ENCODE assay signal across 8 mouse cellular contexts in the genomic region with DNA sequence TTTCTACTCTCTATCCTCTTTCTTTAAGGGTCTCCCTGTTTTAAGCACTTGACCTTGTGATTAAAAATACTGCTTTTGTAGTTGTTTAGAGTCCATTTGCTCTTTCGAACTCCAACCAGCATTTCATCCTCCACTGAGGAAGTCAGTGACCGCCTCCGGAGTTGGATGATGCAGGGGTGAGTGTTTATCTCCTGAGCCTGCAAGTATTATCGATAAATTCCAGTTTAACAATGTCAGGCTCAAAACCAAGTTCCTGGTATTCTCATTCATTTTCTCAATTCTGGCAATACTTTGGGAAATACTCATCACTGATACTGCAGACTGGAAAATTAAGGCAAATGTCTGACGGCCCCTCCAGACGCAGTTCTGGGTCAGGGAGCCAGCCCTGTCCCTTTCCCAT. TPM values are rescaled to one million over a fixed set of nuclear protein-coding genes. Genes with fewer than 3 reads are reported as not detected.
DNase-seq lines count a peak whose midpoint lies in the region; ATAC-seq and TF ChIP-seq lines count a peak whose summit lies in the region.

No protein-coding gene starts in this region.

- H3K4me1 ChIP-seq in heart, embryonic 12.5 days (replicated peaks), result 0 out of 2 replicates have a peak, but pooled peaks cover 4% of the 10 kb centered on the region
- H3K4me1 ChIP-seq in ES-E14 (ENCODE audit: control insufficient read depth in 2 of 2, insufficient read depth in 2 of 2, low read length in 2 of 2, poor library complexity in 1 of 2), result peaks cover 4% of the 10 kb centered on the region in 2 experiments; a peak in 2 of 4 replicates
- no peaks in the 10 kb centered on the region for H3K4me1 ChIP-seq in forebrain, embryonic 15.5 days
- H3K4me1 ChIP-seq in liver, embryonic 15.5 days (replicated peaks), result peaks cover 15% of the 10 kb centered on the region

- in situ Hi-C loops in ES-E14 (cut with MboI; ENCODE audit: low sequenced_read_pairs in 2 of 2, unreplicated experiment in 2 of 2), result no loop called here

- 5% methylated on average over 6 of the region's 6 CpGs for WGBS in heart, embryonic 12.5 days
- 7% methylated on average over 6 of the region's 6 CpGs for WGBS in forebrain, embryonic 15.5 days
- 1% methylated on average over 6 of the region's 6 CpGs for WGBS in liver, embryonic 15.5 days (ENCODE audit: insufficient replicate concordance)

- no peaks in the 10 kb centered on the region for H3K9me3 ChIP-seq in heart, embryonic 12.5 days (replicated peaks)
- H3K9me3 ChIP-seq in ES-E14 (ENCODE audit: control insufficient read depth, insufficient read depth, low read depth, low read length), result no peaks in the 10 kb centered on the region
- no peaks in the 10 kb centered on the region for H3K9me3 ChIP-seq in forebrain, embryonic 15.5 days
- no peaks in the 10 kb centered on the region for H3K9me3 ChIP-seq in liver, embryonic 15.5 days (replicated peaks)

- H3K27ac ChIP-seq in heart, embryonic 12.5 days (ENCODE audit: poor library complexity, severe bottlenecking), result peak overlapping the region; percentile 58; the same call in 1 of the 2 replicates
- no peak overlapping the region for H3K27ac ChIP-seq in ES-E14 (ENCODE audit: insufficient read depth, low read depth, low read length, poor library complexity, severe bottlenecking)
- H3K27ac ChIP-seq in forebrain, embryonic 15.5 days (replicated peaks), result peak overlapping the region; percentile 56
- H3K27ac ChIP-seq in liver, embryonic 15.5 days (replicated peaks), result no peak overlapping the region

- peak overlapping the region; percentile 81 for H3K9ac ChIP-seq in heart, embryonic 12.5 days
- H3K9ac ChIP-seq in ES-E14 (ENCODE audit: insufficient read depth, low read depth, low read length, poor library complexity, severe bottlenecking), result peak overlapping the region; percentile 75
- H3K9ac ChIP-seq in forebrain, embryonic 15.5 days (replicated peaks), result peak overlapping the region; percentile 85
- H3K9ac ChIP-seq in liver, embryonic 15.5 days, result peak overlapping the region; percentile 52

- H3K4me3 ChIP-seq in heart, embryonic 12.5 days, result peak overlapping the region; percentile 72
- peak overlapping the region; percentile 77 to 84 for H3K4me3 ChIP-seq in ES-E14 (ENCODE audit: insufficient read depth in 1 of 2, low read depth in 1 of 2, low read length in 2 of 2, poor library complexity in 1 of 2, severe bottlenecking in 1 of 2)
- peak overlapping the region; percentile 83 for H3K4me3 ChIP-seq in forebrain, embryonic 15.5 days
- peak overlapping the region; percentile 65 for H3K4me3 ChIP-seq in liver, embryonic 15.5 days (replicated peaks)

- ATAC-seq in heart, embryonic 12.5 days (ENCODE audit: insufficient number of reproducible peaks, low FRiP score), result peak; percentile 35; the same call in 1 of the 2 replicates
- ATAC-seq in forebrain, embryonic 15.5 days (replicated peaks), result peak; percentile 33
- peak; percentile 46 for ATAC-seq in liver, embryonic 15.5 days (ENCODE audit: insufficient read depth)

- peak overlapping the region; percentile 66 for H3K4me2 ChIP-seq in heart, embryonic 12.5 days
- H3K4me2 ChIP-seq in forebrain, embryonic 15.5 days (replicated peaks), result peak overlapping the region; percentile 67
- H3K4me2 ChIP-seq in liver, embryonic 15.5 days, result peak overlapping the region; percentile 82

- no peaks in the 10 kb centered on the region for H3K27me3 ChIP-seq in heart, embryonic 12.5 days (replicated peaks)
- no peaks in the 10 kb centered on the region for H3K27me3 ChIP-seq in forebrain, embryonic 15.5 days
- 0 out of 2 replicates have a peak, but pooled peaks cover 5% of the 10 kb centered on the region for H3K27me3 ChIP-seq in liver, embryonic 15.5 days

- H3K36me3 ChIP-seq in heart, embryonic 12.5 days, result no peaks in the 10 kb centered on the region
- no peaks in the 10 kb centered on the region for H3K36me3 ChIP-seq in ES-E14 (ENCODE audit: control insufficient read depth, insufficient read depth, low read length, poor library complexity, severe bottlenecking)
- no peaks in the 10 kb centered on the region for H3K36me3 ChIP-seq in forebrain, embryonic 15.5 days
- H3K36me3 ChIP-seq in liver, embryonic 15.5 days (replicated peaks), result no peaks in the 10 kb centered on the region

- DNase-seq in heart, adult 9 months (ENCODE audit: low spot score in 2 of 2), result no peak
- DNase-seq in ES-E14 (ENCODE audit: low read depth, low spot score), result no peak
- DNase-seq in layer of hippocampus, adult 18-20 months (ENCODE audit: low spot score in 2 of 2), result no peak
- DNase-seq in gastrocnemius, postnatal 10 days, result no peak
- no peak for DNase-seq in cerebellum, adult 8-10 months

TF ChIP-seq in ES-E14, 5 proteins besides CTCF, POLR2A, EP300 and RAD21:
- TF ChIP-seq CHD2 (IDR thresholded peaks at IDR 0.05; ENCODE audit: low read depth, low read length) (no peak), HCFC1 (IDR thresholded peaks at IDR 0.05; ENCODE audit: borderline replicate concordance, insufficient read depth, low read length) (no peak), ZC3H11A (IDR thresholded peaks at IDR 0.05; ENCODE audit: borderline replicate concordance, low read depth, low read length) (no peak), MAFK (IDR thresholded peaks at IDR 0.05; ENCODE audit: insufficient read depth, low read depth, low read length) (no peak), ZNF384 (IDR thresholded peaks at IDR 0.05; ENCODE audit: low read depth, low read length) (no peak)
TF ChIP-seq in ES-E14: peak in this region for 0.

RNA-seq across cellular contexts. Expression of gene Fer, which starts 13.7 kb away (rescaled TPM):
- 27.2 and 27.7 TPM in 2 replicates for polyA plus RNA-seq in heart, embryonic 12.5 days (2016; fragmentation: Nextera tagmentation; extraction: Ambion mirVana)
- total RNA-seq in ES-E14 (2012; rRNA removed), result 13.8 and 14.2 TPM in 2 replicates
- polyA plus RNA-seq in forebrain, embryonic 15.5 days (2015; fragmentation: Nextera tagmentation; extraction: Ambion mirVana), result 33.2 and 33.7 TPM in 2 replicates
- polyA plus RNA-seq in liver, embryonic 15.5 days (2015; fragmentation: Nextera tagmentation; extraction: Ambion mirVana), result 7.8 and 8.0 TPM in 2 replicates
- 10 to 100 TPM; 33.5 to 35.4 TPM for total RNA-seq in layer of hippocampus, adult 18-20 months (2021)
- 10 to 100 TPM; 17.6 to 21.3 TPM for total RNA-seq in gastrocnemius, postnatal 10 days (2021)

RNA-seq across cellular contexts. Expression of gene A930002H24Rik, which starts 14.4 kb away (rescaled TPM):
- polyA plus RNA-seq in heart, embryonic 12.5 days (2016; fragmentation: Nextera tagmentation; extraction: Ambion mirVana), result 2.8 and 3.7 TPM in 2 replicates
- total RNA-seq in ES-E14 (2012; rRNA removed), result 0.71 and 1.0 TPM in 2 replicates
- polyA plus RNA-seq in forebrain, embryonic 15.5 days (2015; fragmentation: Nextera tagmentation; extraction: Ambion mirVana), result 2.0 and 2.9 TPM in 2 replicates
- 0.39 and 0.89 TPM in 2 replicates for polyA plus RNA-seq in liver, embryonic 15.5 days (2015; fragmentation: Nextera tagmentation; extraction: Ambion mirVana)
- not detected for total RNA-seq in layer of hippocampus, adult 18-20 months (2021)
- under 1 TPM in 1 of 2 experiments, not detected in 1; 0.73 TPM for total RNA-seq in gastrocnemius, postnatal 10 days (2021)

Comparison
In these comparisons a context has a peak if more than half of its experiments do, and no peak if none do; other contexts are left out.
1. H3K27ac ChIP-seq: peak in heart, embryonic 12.5 days (single experiment) and forebrain, embryonic 15.5 days (single experiment); none in ES-E14 (single experiment) and liver, embryonic 15.5 days (single experiment).
2. Peak in every context shown above with its lines, with median percentiles within 50 percentile points of each other: ATAC-seq, H3K4me2 ChIP-seq, H3K4me3 ChIP-seq and H3K9ac ChIP-seq.